Mouse (Mus musculus) G1E (cell line): ENCODE data around the gene Olfr713.

Source experiments
- CTCF ChIP-seq: IDR thresholded peaks from 2 replicates; pipeline ENCODE4 v1.5.1; 2012; ENCODE audit warnings: low read depth, low read length, inconsistent platforms, mixed read lengths
- POLR2AphosphoS5 ChIP-seq: IDR thresholded peaks from 2 replicates; pipeline ENCODE4 v1.6.1; 2012; ENCODE audit warnings: low read depth, low read length, inconsistent platforms; ENCODE audit not compliant: insufficient replicate concordance
- TAL1 ChIP-seq: conservative IDR thresholded peaks from 2 replicates; pipeline ENCODE4 v1.6.1; 2012; ENCODE audit warnings: low read depth, low read length, inconsistent platforms, mixed read lengths

DNA sequence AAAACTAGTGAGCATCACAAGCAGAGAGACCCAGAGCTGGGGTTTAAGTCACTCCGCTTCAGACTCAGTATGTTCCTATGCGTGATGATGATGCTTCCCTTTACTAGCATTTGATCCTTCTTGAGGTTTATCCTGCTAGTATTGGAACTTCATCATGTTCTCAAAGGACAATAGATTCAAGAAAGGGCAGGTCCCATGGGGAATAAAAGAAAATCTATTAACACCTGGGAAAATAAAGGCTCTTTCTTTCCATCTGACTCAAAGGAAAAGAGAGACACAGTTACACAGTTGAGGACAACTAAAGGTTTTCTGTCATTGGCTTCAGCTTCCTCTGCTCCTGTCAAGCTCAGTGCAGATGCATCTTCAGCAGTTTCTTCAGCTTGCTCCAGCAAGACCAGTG lies 39.7 kb downstream of the Olfr713 start, which contains the start of gene Olfr714:
- TF ChIP-seq CTCF (no peak), TAL1 (no peak), POLR2AphosphoS5 (no peak)
